Mouse (Mus musculus) kidney, adult 2 months (tissue): ENCODE data around the gene Cytip.

Experiments
- CTCF ChIP-seq: fragments of 200-500 bp; conservative IDR thresholded peaks from 2 replicates; pipeline ENCODE4 v1.5.1; 2011; ENCODE audit warnings: low read depth, mild to moderate bottlenecking, control low read depth, low read length, moderate library complexity, mixed read lengths; ENCODE audit not compliant: insufficient read depth, insufficient read length
- POLR2A ChIP-seq: fragments of 200-500 bp; IDR thresholded peaks from one replicate; pipeline ENCODE4 v1.6.1; 2011; ENCODE audit warnings: low read depth, low read length, control low read depth

GRCm38 (mm10) chr2:58172963-58173362 lies 22.4 kb downstream of the Cytip start:
- TF ChIP-seq CTCF (no peak), POLR2A (no peak)
